Mouse (Mus musculus) ovary, postnatal 10 days (tissue): ENCODE results near the gene Ndufc2.

Experiments
- DNase-seq: peaks from one replicate; pipeline ENCODE4 v3.0.0; 2022; ENCODE audit warnings: low spot score

The Ndufc2 gene

DNA sequence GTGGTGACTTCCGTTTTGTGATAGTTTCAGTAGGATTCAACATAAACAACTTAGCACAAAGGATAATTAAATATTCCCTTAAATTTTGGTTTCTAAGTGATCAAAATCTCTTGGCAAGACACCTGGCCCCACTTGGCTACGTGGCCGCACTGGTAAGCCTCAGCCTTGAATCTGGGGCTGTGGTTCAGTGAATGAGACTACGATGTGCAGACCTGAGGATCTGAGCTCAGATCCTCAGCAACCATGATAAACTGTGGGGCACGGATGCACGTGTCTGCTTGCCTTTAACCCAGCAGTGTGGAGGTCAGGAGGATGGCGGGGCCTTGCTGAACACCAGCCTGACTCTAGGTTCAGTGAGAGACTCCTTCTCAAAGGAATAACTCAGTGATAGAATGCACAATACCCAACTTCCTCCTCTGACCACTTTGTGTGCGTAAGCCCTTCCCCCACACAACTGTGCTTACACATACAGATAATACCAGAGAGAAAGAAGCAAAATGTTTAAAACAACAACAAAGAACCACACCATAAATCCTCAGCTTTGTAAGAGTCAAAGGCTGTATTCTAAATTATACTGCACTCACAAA lies 12.1 kb upstream of the Ndufc2 start:
- no peak for DNase-seq

DNA sequence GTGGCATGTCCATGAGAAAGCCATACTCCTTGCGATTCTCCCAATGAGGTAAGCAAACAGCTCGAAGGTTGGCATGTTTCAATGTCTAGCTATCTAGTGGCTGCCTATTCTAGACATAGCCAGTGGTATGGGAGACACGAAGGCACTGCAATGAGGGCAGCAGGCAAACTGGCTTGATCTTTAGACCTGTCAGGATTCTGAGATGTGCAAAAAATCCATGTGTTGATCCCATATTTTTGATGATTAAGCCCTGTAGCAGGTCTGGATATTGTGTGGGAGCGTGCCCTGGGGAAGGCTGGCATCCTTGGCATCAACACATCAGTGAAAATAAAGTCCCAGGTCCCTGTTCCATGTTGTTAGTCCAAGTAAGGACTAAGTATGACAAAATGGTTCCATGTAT lies 11.3 kb upstream of the Ndufc2 start:
- no peak for DNase-seq

DNA sequence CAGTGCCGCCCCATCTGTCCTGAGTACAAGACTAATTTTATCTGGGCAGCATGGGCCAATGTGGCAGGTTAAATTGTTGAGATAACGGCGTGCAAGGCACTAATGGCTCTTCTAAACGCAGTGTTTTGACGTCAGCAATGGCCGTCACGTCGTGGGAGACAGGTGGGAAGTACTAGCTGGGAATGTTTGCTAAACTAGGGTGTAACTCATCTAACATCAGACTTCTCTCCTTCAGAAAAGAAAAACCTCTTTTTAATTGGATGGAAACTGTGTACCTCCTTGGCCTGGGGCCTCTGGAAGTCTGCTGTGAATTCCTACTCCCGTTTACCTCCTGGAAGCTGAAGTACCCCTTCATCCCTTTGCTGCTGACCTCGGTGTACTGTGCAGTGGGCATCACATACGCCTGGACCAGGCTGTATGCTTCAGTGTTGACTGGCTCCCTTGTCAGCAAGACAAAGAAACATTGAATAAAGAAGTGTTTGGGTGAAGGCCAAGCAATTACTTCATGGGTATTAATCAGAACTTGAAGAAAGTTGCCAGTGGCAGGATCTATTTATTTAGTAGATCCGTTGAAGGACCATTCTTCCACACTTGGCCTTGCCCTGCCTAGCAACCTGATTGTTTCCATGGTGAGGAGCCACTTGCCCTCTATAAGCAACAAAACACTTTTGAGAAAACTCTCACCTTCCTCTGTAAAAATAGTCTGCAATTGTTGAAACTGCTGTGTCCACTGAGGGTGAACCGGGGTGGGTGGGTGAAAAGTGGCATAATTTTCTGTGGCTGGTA lies 8.3 kb upstream of the Ndufc2 start:
- DNase-seq: no peak

DNA sequence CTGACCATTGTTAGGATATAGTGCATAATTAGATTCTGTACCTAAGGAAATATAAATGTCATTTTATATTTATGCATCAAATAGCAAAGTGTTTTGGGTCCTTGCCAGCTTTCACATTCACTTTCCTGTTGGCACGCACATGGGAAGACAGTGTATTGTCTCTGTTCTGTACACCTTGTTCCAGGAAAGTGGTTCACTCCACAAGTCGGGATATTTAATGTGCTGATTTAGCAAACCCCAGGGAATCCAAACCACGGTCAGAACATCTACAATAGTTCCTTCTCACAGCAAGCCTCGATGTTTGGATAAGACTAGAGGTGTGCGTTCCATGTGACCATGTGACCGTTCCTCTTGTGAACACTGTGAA lies 7.7 kb upstream of the Ndufc2 start:
- DNase-seq: no peak

DNA sequence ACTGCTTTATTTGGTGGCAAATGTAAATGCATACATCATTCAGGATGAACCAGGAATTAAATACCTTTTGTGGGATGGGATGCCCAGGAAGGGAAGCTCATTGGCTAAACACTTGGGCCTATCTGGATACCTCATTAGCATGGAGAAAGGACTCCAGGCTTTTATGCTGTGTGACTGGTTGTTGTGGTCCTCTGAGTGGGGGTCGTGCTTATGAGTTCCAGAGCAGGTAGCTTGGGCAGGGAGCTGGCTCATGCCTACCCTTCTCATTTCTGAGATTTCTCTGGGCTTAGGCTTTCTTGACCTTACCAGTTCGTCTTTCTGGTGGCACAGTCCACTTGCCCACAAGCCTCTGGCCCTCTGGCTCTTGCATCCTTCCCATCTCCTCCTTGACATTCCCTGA lies 5.4 kb upstream of the Ndufc2 start:
- no peak for DNase-seq

DNA sequence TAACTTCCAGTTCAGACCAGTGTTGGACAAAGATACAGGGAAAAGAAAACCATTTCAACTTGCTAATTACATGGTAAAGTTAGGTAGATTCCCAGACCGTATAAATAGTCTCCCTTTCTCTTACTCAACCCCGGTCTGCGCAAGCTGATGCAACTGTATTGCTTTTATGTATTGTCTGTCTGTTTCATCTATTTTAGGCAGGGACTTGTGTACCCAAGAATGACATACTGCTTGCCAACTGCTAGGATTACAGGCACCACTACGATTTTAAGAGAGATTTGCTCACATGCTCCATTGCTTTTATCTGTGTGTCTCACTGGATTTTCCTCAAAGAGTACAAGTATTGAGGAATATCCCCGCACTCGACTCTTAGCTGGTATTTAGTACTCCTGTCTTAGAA lies 860 bp upstream of the Ndufc2 start:
- DNase-seq: no peak

DNA sequence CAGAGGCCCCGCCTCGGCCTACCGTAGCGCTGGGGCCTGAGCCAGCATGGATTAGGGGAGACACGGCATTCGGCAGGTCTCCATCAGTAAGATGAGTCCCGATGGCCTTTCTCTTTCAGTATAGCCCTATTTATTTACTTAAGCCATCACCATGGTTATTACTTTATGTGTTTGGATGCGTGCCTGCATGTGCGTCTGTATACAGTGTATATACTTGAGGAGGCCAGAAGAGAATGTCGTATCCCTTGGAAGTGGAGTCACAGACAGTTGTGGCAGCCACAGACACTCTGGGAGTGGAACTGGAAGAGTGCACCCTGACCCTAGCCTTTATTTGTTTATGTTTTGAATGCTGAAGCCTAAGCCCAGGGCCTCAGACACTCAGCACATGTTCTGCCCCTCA lies 7.3 kb downstream of the Ndufc2 start:
- DNase-seq: no peak

DNA sequence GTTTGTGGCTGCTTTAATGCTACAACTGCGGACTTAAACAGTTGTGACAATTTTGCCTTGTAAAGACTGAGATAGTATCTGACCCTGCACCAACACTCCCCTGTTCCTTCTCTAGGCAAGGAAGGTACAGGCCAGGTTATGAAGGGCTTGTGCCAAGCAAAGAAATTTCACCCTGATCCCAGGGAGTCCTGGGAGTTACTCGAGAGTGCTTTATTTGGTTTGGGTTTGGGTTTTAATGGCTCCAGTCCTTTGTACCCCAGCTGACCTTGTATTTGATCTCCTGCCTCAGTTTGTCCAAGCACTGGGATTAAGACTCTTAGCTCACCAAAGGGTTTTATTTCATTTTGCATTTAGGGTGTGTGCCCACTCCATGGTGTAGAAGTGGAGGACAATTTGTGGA lies 11.3 kb downstream of the Ndufc2 start:
- DNase-seq: no peak

DNA sequence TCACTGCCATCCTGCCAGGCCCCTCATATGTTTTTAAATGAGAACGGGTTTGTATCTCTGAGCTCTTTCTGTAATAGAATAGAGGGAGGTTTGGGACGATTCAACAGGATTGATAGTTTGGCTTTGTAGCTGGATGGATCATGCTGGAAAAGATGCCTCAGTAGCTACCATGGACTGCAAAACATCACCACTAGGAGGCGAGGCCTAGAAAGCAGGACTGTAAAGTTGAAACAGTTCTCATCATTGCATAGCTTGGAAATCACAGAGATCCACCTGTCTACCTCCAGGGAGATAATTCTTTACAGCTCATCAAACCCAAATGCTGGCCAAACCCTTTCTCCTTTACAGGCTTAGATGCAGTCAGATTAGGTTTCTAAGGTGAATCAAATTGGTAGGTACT lies 11.8 kb downstream of the Ndufc2 start:
- no peak for DNase-seq

DNA sequence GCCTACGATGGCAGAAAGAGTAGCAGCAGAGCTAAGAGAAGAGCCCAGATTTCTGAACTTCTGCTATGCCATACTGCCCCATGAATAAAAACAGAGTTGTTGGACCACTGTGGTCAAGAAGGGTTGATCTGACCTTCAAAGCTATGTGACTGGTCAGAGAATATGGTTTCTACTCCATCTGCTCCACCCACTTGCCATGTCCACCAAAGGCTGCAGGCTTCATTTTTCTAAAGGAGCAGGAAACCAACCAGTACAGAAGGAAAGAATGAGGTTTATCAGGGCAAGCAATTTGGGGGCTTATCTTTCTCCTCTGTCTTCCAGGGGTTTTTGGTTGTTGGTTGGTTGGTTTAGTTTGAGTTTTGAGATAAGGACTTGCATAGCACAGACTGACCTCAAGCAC lies 14.2 kb downstream of the Ndufc2 start:
- DNase-seq: no peak

DNA sequence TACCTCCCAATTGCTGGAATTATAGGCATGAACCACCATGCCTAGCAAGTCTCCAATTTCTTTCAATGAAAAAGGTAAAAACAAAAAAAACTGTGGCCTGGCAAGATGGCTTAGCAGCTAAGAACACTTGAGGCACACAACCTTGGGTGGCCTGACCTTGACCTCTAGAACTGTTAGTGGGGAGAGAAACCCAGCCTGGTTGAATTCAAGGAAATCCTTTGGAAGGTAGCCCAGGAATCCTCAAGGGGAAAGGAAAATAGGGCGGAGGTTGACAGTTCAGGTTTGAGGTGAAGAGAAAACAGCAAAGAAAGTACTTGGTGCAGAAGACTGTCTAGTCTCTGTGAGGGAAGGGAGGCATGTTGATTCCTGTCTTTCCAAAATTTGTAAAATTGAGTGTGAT lies 14.6 kb downstream of the Ndufc2 start:
- DNase-seq: no peak

DNA sequence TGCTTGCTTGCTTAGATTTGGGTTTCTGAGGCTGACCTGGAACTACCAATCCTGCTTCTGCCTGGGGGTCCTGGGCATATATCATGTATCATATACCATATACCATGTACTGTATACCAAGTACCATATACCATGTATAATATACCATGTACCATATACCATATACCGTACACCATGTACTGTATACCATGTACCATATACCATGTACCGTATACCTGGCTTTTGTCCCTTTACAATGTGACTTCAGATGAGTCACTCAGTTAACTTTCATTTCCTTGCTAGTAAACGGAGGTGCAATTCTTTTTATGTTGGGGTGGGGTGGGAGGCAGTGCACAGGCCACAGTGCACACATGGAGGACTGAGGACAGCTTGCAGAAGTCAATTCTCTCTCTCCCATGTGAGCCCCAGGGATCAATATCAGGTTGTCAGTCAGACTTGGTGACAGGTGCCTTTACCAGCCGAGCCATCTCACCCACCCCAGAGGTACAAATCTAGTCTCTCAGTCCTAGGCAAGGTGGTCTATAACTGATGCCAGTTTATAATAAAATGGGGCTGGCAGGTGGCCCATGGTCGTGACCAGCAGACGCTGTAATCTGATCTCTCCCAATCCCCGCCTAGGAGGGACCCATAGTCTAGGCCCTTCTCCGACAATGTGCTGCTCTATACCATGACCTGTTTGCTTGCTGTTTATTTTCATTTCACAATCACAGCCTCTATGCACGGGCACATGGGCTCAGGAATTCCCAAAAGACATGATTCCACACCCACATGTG lies 15.3 kb downstream of the Ndufc2 start:
- DNase-seq: no peak

DNA sequence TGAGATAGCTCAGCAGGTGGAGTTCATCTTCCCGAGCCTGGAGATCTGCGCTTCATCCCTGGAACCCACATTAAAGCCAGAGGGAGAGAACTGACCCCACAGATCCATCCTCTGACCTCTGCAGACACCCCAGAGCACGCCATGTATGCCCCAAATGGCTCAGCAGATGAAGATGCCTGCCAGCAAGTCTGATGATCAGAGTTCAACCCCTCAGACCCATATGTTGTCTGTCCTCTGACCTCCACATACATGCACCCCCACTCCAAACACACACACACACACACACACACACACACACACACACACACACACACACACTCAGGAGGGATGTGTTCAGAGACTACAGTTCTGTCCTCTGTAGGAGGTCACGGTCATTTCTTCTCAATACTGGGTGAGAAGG lies 16.7 kb downstream of the Ndufc2 start:
- no peak for DNase-seq

DNA sequence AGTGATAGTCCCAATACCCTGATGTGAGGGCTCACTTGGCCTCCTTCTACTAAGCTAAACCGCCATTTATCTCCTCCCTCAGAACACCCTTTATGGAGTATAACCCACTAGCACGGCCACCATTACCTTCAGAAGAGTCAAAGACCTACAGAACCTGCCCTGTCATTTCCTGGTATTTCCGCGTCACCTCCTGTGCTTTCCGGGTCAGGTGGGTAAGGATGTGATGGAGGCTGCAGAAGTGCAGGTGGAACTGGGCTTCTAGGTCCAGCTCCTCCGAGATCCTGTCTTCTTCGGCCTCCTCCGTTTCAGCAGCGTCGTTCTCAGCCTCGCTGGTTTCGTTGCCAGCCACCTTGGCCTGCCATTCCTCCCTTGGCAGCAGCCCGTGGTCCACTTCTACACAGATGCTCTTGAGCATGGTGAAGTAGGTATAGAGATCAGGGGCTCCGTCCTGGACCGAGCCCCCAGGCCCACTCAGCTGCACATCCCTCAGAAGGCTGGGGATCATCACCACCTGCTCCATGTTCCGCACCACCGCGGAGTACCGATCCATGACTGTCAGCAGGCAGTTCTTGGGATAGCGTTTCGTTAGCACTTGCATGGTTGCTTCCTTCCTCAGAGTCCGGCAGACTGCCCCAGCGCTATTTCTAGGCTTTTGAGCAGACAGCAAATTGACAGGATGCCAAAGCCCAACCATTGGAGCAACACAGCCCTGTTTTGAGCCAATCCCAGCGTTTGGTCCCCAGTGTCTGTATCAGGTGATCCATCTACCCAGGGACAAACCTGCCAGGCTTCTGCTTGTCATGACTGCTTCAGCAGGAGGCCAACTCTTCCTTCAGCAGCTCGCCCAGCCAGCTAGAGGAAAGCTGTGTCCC lies 17.3 kb downstream of the Ndufc2 start, which contains the start of gene Thrsp:
Thrsp (minus strand) TSS at position 825 of the 872 bp plus-strand sequence.
- no peak for DNase-seq

DNA sequence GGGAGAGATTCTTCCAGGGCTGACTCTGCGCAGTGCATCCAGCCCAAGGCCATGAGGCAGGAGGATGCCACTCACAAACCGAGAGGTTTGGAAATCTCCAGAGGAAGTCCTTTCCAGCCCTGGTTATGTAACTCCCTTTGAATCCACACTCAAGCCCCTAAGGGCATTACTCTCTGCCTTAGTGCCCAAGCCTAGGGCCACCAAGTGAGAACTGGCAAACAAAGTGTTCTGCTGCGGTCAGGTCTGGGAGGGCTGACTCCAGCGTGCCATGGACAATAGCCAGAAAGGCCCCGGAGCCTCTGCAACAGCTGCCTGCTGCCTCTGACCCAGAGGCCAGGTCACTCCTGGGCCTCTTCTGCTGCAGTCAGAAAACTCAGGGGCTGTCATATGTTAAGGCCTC lies 18.9 kb downstream of the Ndufc2 start:
- no peak for DNase-seq

DNA sequence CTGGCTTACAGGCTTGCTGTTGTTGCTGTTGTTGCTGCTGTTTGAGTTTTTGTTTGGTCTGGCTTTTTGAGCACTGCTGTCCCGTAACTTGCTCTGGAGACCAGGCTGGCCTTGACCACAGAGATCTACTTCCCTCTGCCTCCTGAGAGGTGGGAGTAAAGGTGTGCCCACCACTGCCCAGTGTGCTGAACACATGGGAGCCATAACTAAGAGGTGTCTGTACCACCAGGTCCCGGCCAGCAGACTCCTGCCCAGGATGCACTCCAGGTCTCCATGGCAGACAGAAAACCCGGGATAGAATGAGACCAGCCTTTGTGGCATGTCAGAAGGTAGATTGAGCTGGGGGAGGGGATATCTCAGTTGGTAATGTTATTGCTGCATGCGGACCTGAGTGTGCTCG lies 19.4 kb downstream of the Ndufc2 start:
- DNase-seq: no peak

DNA sequence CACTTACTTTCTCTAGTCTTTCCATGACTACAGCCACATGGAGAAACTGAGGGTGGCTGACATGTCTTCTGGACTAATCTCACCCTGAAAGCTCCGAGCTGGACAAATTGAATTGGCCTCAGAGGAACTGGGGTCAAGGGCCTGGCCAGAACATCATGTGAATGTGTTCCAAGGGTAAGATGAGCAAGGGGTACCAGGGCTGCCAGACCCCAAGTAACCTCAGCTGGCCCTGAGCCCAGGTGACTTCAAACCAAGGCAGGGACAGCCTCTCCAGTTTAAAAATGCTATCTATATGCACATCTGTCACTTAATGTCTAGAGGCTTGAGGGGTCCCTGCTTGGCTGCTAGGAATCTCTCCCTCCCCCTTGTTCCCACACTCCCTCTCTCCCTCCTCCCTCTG lies 20.6 kb downstream of the Ndufc2 start:
- no peak for DNase-seq

DNA sequence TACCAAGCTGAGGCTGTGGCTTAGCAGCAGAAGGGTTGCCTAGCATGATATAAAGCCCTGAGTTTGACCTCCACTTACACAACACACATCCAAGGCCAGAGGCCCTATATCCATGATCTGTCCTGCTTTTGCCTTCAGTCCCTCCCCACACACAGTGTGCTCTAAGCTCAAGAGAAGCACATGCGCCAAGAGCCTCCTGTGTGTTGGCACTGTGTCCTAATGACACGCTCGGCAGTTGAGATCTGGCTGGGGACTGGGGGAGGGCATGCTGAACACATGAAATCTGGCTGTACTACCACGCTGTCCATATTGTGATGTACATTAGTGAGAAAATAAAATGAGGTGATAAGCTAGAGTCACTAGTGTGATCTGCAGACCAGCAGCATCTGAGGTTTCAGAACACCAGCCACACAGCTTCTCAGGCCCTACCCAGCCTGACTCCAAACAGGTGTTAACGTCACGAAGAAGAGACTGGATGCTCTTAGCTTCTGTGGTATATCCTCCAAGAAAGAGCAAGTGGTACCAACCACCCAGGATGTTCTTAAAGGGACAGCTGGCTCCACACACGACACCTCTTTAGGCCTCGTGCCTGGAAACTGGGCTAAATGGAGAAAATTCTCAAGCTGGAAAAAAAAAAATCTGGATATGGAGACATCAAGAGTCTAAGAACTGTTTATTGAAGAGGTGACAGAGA lies 21.3 kb downstream of the Ndufc2 start:
- no peak for DNase-seq

DNA sequence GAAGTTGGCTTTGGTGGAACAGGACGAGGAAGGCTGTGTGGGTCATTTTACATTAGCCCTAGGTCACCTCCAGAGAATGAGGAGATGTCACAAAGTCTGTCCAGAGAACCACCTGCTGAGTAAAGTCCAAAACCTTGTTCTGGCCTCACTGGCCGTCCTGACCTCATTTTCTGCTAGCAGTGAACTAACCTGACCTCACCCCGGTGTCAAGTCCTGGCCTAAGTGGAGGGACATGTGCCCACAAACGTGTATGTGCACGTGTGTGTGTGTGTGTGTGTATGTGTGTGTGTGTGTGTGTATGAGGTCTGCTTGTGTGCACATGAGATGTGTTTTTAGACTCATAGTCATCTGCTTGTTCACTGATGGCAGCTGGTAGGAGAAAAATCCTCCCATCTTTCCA lies 24.0 kb downstream of the Ndufc2 start:
- no peak for DNase-seq

DNA sequence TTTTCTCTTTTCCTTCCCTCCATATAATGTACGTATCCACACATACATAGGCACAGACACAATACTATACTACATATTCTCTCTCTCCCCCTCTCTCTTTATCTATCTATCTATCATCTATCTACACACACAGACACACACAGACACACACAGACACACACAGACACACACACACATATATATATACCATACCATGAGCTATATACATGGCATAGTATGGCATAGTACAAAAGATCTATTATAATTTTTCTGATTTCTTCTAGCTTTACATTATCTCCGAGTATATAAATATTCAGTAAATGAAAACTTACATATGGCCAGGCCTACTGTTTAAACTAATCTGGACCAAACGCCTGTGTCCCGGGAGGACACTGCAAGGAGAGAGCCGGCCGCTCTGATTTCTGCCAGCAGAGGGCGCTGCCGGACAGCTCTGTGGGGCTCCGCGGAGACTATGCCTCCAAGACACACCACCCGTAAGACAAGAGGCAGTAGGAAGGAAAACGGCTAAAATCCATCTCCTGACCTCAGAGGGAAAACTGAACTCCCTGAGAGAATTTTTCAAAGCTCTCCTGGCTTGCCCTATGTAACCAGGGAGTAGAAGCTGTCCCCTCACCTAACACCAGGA lies 24.9 kb downstream of the Ndufc2 start:
- DNase-seq: peak; percentile 89

DNA sequence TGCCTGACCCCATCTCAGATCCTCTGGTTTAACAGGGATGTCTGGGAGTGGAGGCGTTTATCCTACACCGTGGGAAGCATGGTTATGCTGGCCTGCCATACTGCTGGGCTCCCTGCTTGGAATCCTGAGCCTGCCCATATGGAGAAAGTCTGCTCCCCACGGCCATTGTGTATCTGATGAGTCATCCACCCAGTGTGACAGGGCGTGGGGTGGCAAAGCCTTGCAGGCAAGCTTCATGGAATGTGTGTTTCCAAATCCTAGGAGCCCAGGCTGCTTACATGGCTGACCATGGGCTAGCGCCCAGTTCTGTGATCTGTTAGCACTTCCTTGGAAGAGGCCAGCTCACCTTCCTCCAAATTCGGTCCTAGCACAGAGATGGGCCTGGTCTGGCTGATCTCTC lies 26.8 kb downstream of the Ndufc2 start:
- no peak for DNase-seq
